Mouse (Mus musculus) neural tube, embryonic 15.5 days (tissue): ENCODE results near the gene Larp1. TPM values are rescaled to one million over a fixed set of nuclear protein-coding genes. Genes with fewer than 3 reads are reported as not detected.
A peak's percentile ranks its signal among the peaks of the same experiment; 100 is the strongest.

Experiments
- ATAC-seq: fragments of 200-750 bp; cut with Nextera tagmentation; 2 replicates; pipeline ENCODE4 v1.8.0; 2017; ENCODE audit warnings: mild to moderate bottlenecking, moderate TSS enrichment, moderate library complexity; ENCODE audit not compliant: low FRiP score
- H3K27ac ChIP-seq: fragments of 300-500 bp; sonication (generic); replicated peaks from 2 replicates; pipeline ENCODE4 v1.5.1; 2015; ENCODE audit warnings: mild to moderate bottlenecking, inconsistent platforms
- H3K27me3 ChIP-seq: fragments of 300-500 bp; sonication (generic); replicated peaks from 2 replicates; pipeline ENCODE4 v1.6.1; 2015; ENCODE audit warnings: inconsistent platforms
- H3K36me3 ChIP-seq: fragments of 300-500 bp; sonication (generic); 2 replicates; pipeline ENCODE4 v1.6.1; 2015; ENCODE audit warnings: inconsistent platforms
- H3K4me1 ChIP-seq: fragments of 300-500 bp; sonication (generic); 2 replicates; pipeline ENCODE4 v1.6.1; 2015; ENCODE audit warnings: inconsistent platforms
- H3K4me2 ChIP-seq: fragments of 300-500 bp; sonication (generic); 2 replicates; pipeline ENCODE4 v1.6.1; 2015; ENCODE audit warnings: inconsistent platforms, mild to moderate bottlenecking, moderate library complexity
- H3K4me3 ChIP-seq: fragments of 300-500 bp; sonication (generic); replicated peaks from 2 replicates; pipeline ENCODE4 v1.5.1; 2015; ENCODE audit warnings: mild to moderate bottlenecking, inconsistent platforms
- H3K9ac ChIP-seq: fragments of 300-500 bp; sonication (generic); replicated peaks from 2 replicates; pipeline ENCODE4 v1.6.1; 2015; ENCODE audit warnings: mild to moderate bottlenecking, inconsistent platforms
- H3K9me3 ChIP-seq: fragments of 300-500 bp; sonication (generic); replicated peaks from 2 replicates; pipeline ENCODE4 v1.6.1; 2016; ENCODE audit warnings: inconsistent platforms
- WGBS: fragments of 180-500 bp; shearing (Covaris S2); methylation state at CpG from one replicate; pipeline ENCODE4 v1.1.7; 2015; ENCODE audit warnings: mixed read lengths; 5-methylcytosine and 5-hydroxymethylcytosine counted together
- polyA plus RNA-seq: library from polyadenylated mRNA; unstranded; fragments of >200 nt; fragmentation: Nextera tagmentation; extraction: Ambion mirVana; gene quantifications from 2 replicates; pipeline ENCODE4 v1.2.1, GENCODE M21; 2015

Larp1 gene
- polyA plus RNA-seq, 1 experiment from 2014 or later, result 19.9 TPM

GRCm38 (mm10) chr11:58017422-58017821 is 8.6 kb downstream of the Larp1 start:
- H3K9me3 ChIP-seq, result no peaks in the 10 kb centered on the region
- no peaks in the 10 kb centered on the region for H3K27me3 ChIP-seq
- 78% methylated on average over 1 of the region's 1 CpGs for WGBS
- H3K9ac ChIP-seq, result no peak overlapping the region
- no peak overlapping the region for H3K27ac ChIP-seq
- no peaks in the 10 kb centered on the region for H3K36me3 ChIP-seq
- no peak overlapping the region for H3K4me2 ChIP-seq
- no peak for ATAC-seq
- H3K4me1 ChIP-seq, result peaks cover 57% of the 10 kb centered on the region
- no peak overlapping the region for H3K4me3 ChIP-seq

- H3K36me3 ChIP-seq, result no peaks in the 10 kb centered on the region
- no peak overlapping the region for H3K27ac ChIP-seq
- H3K9ac ChIP-seq, result no peak overlapping the region
- no peaks in the 10 kb centered on the region for H3K27me3 ChIP-seq
- H3K4me1 ChIP-seq, result peaks cover 53% of the 10 kb centered on the region
- no peak for ATAC-seq
- H3K4me2 ChIP-seq, result no peak overlapping the region
- H3K9me3 ChIP-seq, result no peaks in the 10 kb centered on the region
- WGBS, result 69% methylated on average over 2 of the region's 2 CpGs
- H3K4me3 ChIP-seq, result no peak overlapping the region
These were observed 9.4 kb downstream of the Larp1 start for GRCm38 (mm10) chr11:58018287-58018686.

GRCm38 (mm10) chr11:58018701-58019100 is 9.8 kb downstream of the Larp1 start:
- no peaks in the 10 kb centered on the region for H3K36me3 ChIP-seq
- H3K4me2 ChIP-seq, result no peak overlapping the region
- WGBS, result 96% methylated on average over 4 of the region's 4 CpGs
- peaks cover 53% of the 10 kb centered on the region for H3K4me1 ChIP-seq
- no peak overlapping the region for H3K27ac ChIP-seq
- no peak overlapping the region for H3K4me3 ChIP-seq
- no peak overlapping the region for H3K9ac ChIP-seq
- H3K9me3 ChIP-seq, result no peaks in the 10 kb centered on the region
- H3K27me3 ChIP-seq, result no peaks in the 10 kb centered on the region
- no peak for ATAC-seq

GRCm38 (mm10) chr11:58021095-58021494 is 12.2 kb downstream of the Larp1 start:
- Histone ChIP-seq H3K4me3 (no peak overlapping the region), H3K4me2 (no peak overlapping the region), H3K9ac (no peak overlapping the region), H3K9me3 (no peaks in the 10 kb centered on the region), H3K36me3 (no peaks in the 10 kb centered on the region), H3K4me1 (peaks cover 47% of the 10 kb centered on the region), H3K27ac (peak overlapping the region; percentile 18; the same call in 1 of the 2 replicates), H3K27me3 (no peaks in the 10 kb centered on the region)
- ATAC-seq, result no peak
- 76% methylated on average over 1 of the region's 1 CpGs for WGBS

GRCm38 (mm10) chr11:58021618-58022017 is 12.8 kb downstream of the Larp1 start:
- Histone ChIP-seq H3K36me3 (no peaks in the 10 kb centered on the region), H3K27me3 (no peaks in the 10 kb centered on the region), H3K4me1 (peaks cover 41% of the 10 kb centered on the region), H3K4me2 (no peak overlapping the region), H3K27ac (peak overlapping the region; percentile 18; the same call in 1 of the 2 replicates), H3K9me3 (no peaks in the 10 kb centered on the region), H3K9ac (no peak overlapping the region), H3K4me3 (no peak overlapping the region)
- no peak for ATAC-seq
- 37% methylated on average over 2 of the region's 2 CpGs for WGBS

- WGBS, result 85% methylated on average over 1 of the region's 1 CpGs
- no peak overlapping the region for H3K9ac ChIP-seq
- H3K36me3 ChIP-seq, result no peaks in the 10 kb centered on the region
- H3K27me3 ChIP-seq, result no peaks in the 10 kb centered on the region
- no peak for ATAC-seq
- H3K4me3 ChIP-seq, result no peak overlapping the region
- H3K4me1 ChIP-seq, result peaks cover 29% of the 10 kb centered on the region
- H3K9me3 ChIP-seq, result no peaks in the 10 kb centered on the region
- no peak overlapping the region for H3K27ac ChIP-seq
- H3K4me2 ChIP-seq, result no peak overlapping the region
These were observed 15.4 kb downstream of the Larp1 start for GRCm38 (mm10) chr11:58024271-58024670.

- Histone ChIP-seq H3K9me3 (no peaks in the 10 kb centered on the region), H3K27ac (no peak overlapping the region), H3K36me3 (no peaks in the 10 kb centered on the region), H3K27me3 (no peaks in the 10 kb centered on the region), H3K4me1 (peaks cover 29% of the 10 kb centered on the region), H3K9ac (no peak overlapping the region), H3K4me2 (no peak overlapping the region), H3K4me3 (no peak overlapping the region)
- 84% methylated on average over 2 of the region's 2 CpGs for WGBS
- no peak for ATAC-seq
These were observed 15.8 kb downstream of the Larp1 start for GRCm38 (mm10) chr11:58024671-58025070.

GRCm38 (mm10) chr11:58025881-58026280 is 17.0 kb downstream of the Larp1 start:
- no peak overlapping the region for H3K27ac ChIP-seq
- no peaks in the 10 kb centered on the region for H3K9me3 ChIP-seq
- H3K9ac ChIP-seq, result no peak overlapping the region
- H3K4me3 ChIP-seq, result no peak overlapping the region
- peaks cover 26% of the 10 kb centered on the region for H3K4me1 ChIP-seq
- 92% methylated on average over 4 of the region's 4 CpGs for WGBS
- H3K36me3 ChIP-seq, result no peaks in the 10 kb centered on the region
- no peak for ATAC-seq
- no peaks in the 10 kb centered on the region for H3K27me3 ChIP-seq
- no peak overlapping the region for H3K4me2 ChIP-seq

- no peak overlapping the region for H3K27ac ChIP-seq
- no peaks in the 10 kb centered on the region for H3K27me3 ChIP-seq
- no peaks in the 10 kb centered on the region for H3K9me3 ChIP-seq
- no peaks in the 10 kb centered on the region for H3K36me3 ChIP-seq
- 72% methylated on average over 3 of the region's 3 CpGs for WGBS
- no peak for ATAC-seq
- H3K9ac ChIP-seq, result no peak overlapping the region
- no peak overlapping the region for H3K4me3 ChIP-seq
- no peak overlapping the region for H3K4me2 ChIP-seq
- H3K4me1 ChIP-seq, result peaks cover 22% of the 10 kb centered on the region
These were observed 17.5 kb downstream of the Larp1 start for GRCm38 (mm10) chr11:58026337-58026736.

- Histone ChIP-seq H3K36me3 (no peaks in the 10 kb centered on the region), H3K27me3 (no peaks in the 10 kb centered on the region), H3K4me1 (peaks cover 21% of the 10 kb centered on the region), H3K9me3 (no peaks in the 10 kb centered on the region), H3K27ac (no peak overlapping the region), H3K4me2 (no peak overlapping the region), H3K9ac (no peak overlapping the region), H3K4me3 (no peak overlapping the region)
- 76% methylated on average over 1 of the region's 1 CpGs for WGBS
- no peak for ATAC-seq
These were observed 18.0 kb downstream of the Larp1 start for GRCm38 (mm10) chr11:58026860-58027259.

- 79% methylated on average over 1 of the region's 1 CpGs for whole genome bisulfite sequencing
- no peak for ATAC-seq
- Histone ChIP-seq H3K4me3 (no peak overlapping the region), H3K9me3 (no peaks in the 10 kb centered on the region), H3K27me3 (no peaks in the 10 kb centered on the region), H3K4me2 (no peak overlapping the region), H3K9ac (no peak overlapping the region), H3K4me1 (peaks cover 21% of the 10 kb centered on the region), H3K36me3 (no peaks in the 10 kb centered on the region), H3K27ac (no peak overlapping the region)
These were observed 20.1 kb downstream of the Larp1 start for GRCm38 (mm10) chr11:58028981-58029380.

- no peak overlapping the region for H3K9ac ChIP-seq
- H3K4me1 ChIP-seq, result peaks cover 17% of the 10 kb centered on the region; the same call in 1 of the 2 replicates
- WGBS, result 92% methylated on average over 2 of the region's 2 CpGs
- H3K4me2 ChIP-seq, result no peak overlapping the region
- H3K9me3 ChIP-seq, result no peaks in the 10 kb centered on the region
- ATAC-seq, result no peak
- no peak overlapping the region for H3K27ac ChIP-seq
- H3K27me3 ChIP-seq, result no peaks in the 10 kb centered on the region
- no peak overlapping the region for H3K4me3 ChIP-seq
- H3K36me3 ChIP-seq, result no peaks in the 10 kb centered on the region
These were observed 21.0 kb downstream of the Larp1 start for GRCm38 (mm10) chr11:58029869-58030268.

GRCm38 (mm10) chr11:58031176-58031575 is 22.3 kb downstream of the Larp1 start:
- no peaks in the 10 kb centered on the region for H3K36me3 ChIP-seq
- no peak overlapping the region for H3K4me3 ChIP-seq
- H3K27ac ChIP-seq, result no peak overlapping the region
- 77% methylated on average over 6 of the region's 6 CpGs for WGBS
- no peaks in the 10 kb centered on the region for H3K9me3 ChIP-seq
- H3K4me1 ChIP-seq, result peaks cover 17% of the 10 kb centered on the region; the same call in 1 of the 2 replicates
- no peak overlapping the region for H3K9ac ChIP-seq
- no peak overlapping the region for H3K4me2 ChIP-seq
- ATAC-seq, result no peak
- H3K27me3 ChIP-seq, result no peaks in the 10 kb centered on the region
